28 mouse cellular contexts compared by ENCODE assay signal in the genomic region with DNA sequence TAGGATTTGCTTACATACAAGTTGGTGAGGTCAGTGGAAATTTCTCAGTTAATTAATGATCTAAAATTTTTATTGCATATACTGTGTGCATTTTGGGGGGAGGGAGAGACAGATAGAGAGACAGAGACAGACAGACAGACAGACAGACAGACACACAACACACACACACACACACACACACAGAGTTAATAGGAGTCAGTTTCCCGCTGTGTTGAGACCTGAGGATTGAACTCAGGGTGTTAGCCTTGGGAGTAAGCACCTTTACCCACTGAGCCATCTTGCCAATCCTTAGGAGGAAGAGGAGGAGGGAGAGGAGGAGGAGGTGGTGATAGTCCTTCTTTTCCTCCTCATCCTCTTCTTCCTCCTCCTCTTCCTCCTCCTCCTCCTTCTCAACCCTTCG. TPM values are rescaled to one million over a fixed set of nuclear protein-coding genes. Genes with fewer than 3 reads are reported as not detected.
"Had no signal": no experiment of that assay in that cellular context is flagged by ENCODE, and none has a peak within 500 bp of the region (broad histone marks: within the 10 kb centered on the region; RNA-seq: fewer than 3 reads in every experiment).

No protein-coding gene starts in this region.

- H3K9ac ChIP-seq: embryonic facial prominence, embryonic 12.5 days; embryonic facial prominence, embryonic 13.5 days; embryonic facial prominence, embryonic 15.5 days; forebrain, embryonic 12.5 days; forebrain, embryonic 13.5 days; forebrain, embryonic 15.5 days; forebrain, postnatal 0 days had no signal

- H3K4me1 ChIP-seq: embryonic facial prominence, embryonic 12.5 days; embryonic facial prominence, embryonic 13.5 days; embryonic facial prominence, embryonic 15.5 days; forebrain, embryonic 10.5 days; forebrain, embryonic 12.5 days; forebrain, embryonic 13.5 days; forebrain, embryonic 15.5 days had no signal

- H3K36me3 ChIP-seq: embryonic facial prominence, embryonic 10.5 days; embryonic facial prominence, embryonic 12.5 days; embryonic facial prominence, embryonic 13.5 days; embryonic facial prominence, embryonic 15.5 days; forebrain, embryonic 10.5 days; forebrain, embryonic 12.5 days; forebrain, embryonic 15.5 days had no signal

- H3K4me2 ChIP-seq: embryonic facial prominence, embryonic 12.5 days; embryonic facial prominence, embryonic 13.5 days; embryonic facial prominence, embryonic 15.5 days; forebrain, embryonic 12.5 days; forebrain, embryonic 13.5 days; forebrain, embryonic 15.5 days had no signal

- H3K9me3 ChIP-seq: embryonic facial prominence, embryonic 10.5 days; embryonic facial prominence, embryonic 12.5 days; embryonic facial prominence, embryonic 13.5 days; embryonic facial prominence, embryonic 15.5 days; forebrain, embryonic 10.5 days; forebrain, embryonic 12.5 days; forebrain, embryonic 13.5 days; forebrain, embryonic 15.5 days had no signal

- DNase-seq: cerebellum, adult 2 months; cerebellum, adult 8-10 months; cerebellum, adult 9-10 months; cerebellum, adult 9-11 months; cerebellum, postnatal 10 days; cerebellum, postnatal 14 days; cerebellum, postnatal 25 days; cerebellum, postnatal 36 days; embryo, embryonic 11 days; forebrain, postnatal 0 days; gastrocnemius, postnatal 10 days; gastrocnemius, postnatal 14 days; gastrocnemius, postnatal 25 days; gastrocnemius, postnatal 36 days; heart, adult 18-20 months; heart, adult 2 months had no signal

- H3K27me3 ChIP-seq: embryonic facial prominence, embryonic 12.5 days; embryonic facial prominence, embryonic 13.5 days; embryonic facial prominence, embryonic 15.5 days; forebrain, embryonic 12.5 days; forebrain, embryonic 13.5 days; forebrain, embryonic 15.5 days had no signal

- H3K4me3 ChIP-seq: embryonic facial prominence, embryonic 10.5 days; embryonic facial prominence, embryonic 12.5 days; embryonic facial prominence, embryonic 13.5 days; embryonic facial prominence, embryonic 15.5 days; erythroblast, embryonic 14.5 days; forebrain, embryonic 10.5 days; forebrain, embryonic 12.5 days; forebrain, embryonic 13.5 days; forebrain, embryonic 15.5 days; gastrocnemius, adult 2 months; heart, adult 2 months had no signal

- ATAC-seq: forebrain, embryonic 13.5 days; forebrain, embryonic 14.5 days; forebrain, embryonic 15.5 days; forebrain, embryonic 16.5 days; forebrain, postnatal 0 days had no signal

- H3K27ac ChIP-seq: embryonic facial prominence, embryonic 10.5 days; embryonic facial prominence, embryonic 12.5 days; embryonic facial prominence, embryonic 13.5 days; embryonic facial prominence, embryonic 15.5 days; forebrain, embryonic 10.5 days; forebrain, embryonic 12.5 days; forebrain, embryonic 13.5 days; forebrain, embryonic 15.5 days; gastrocnemius, adult 2 months; heart, adult 2 months had no signal

RNA-seq across cellular contexts. Expression of a gene that starts 5.6 kb away (rescaled TPM):
- polyA plus RNA-seq: erythroblast, embryonic 14.5 days had no signal
